Mouse (Mus musculus) gastrocnemius, postnatal 4 days (tissue): ENCODE measurements around the gene Tjp2. TPM values are rescaled to one million over a fixed set of nuclear protein-coding genes. Genes with fewer than 3 reads are reported as not detected.

Source experiments
- DNase-seq, 2 experiments: peaks; one replicate each; pipeline ENCODE4 v3.0.0; 2021 to 2022; ENCODE audit warnings: low spot score in 2 of 2, mixed read lengths in 2 of 2
- total RNA-seq, 2 experiments: library from RNA; stranded (reverse); gene quantifications; 2 replicates each; pipeline ENCODE4 v1.2.3; 2021

The Tjp2 gene
- total RNA-seq, 2 experiments from 2014 or later, result 15.8 to 19.5 TPM

GRCm38 (mm10) chr19:24064348-24064895 lies 160.4 kb downstream of the Tjp2 start:
- DNase-seq, result no peak

- no peak for DNase-seq
These were observed 161.2 kb downstream of the Tjp2 start for GRCm38 (mm10) chr19:24063585-24063984.

GRCm38 (mm10) chr19:24058851-24059250 lies 166.0 kb downstream of the Tjp2 start:
- DNase-seq, result no peak

- DNase-seq, result no peak
These were observed 166.8 kb downstream of the Tjp2 start for GRCm38 (mm10) chr19:24058021-24058420.

- no peak for DNase-seq
These were observed 167.9 kb downstream of the Tjp2 start for GRCm38 (mm10) chr19:24056880-24057279.

GRCm38 (mm10) chr19:24054904-24055303 lies 169.9 kb downstream of the Tjp2 start:
- no peak for DNase-seq

- no peak for DNase-seq
These were observed 170.6 kb downstream of the Tjp2 start for GRCm38 (mm10) chr19:24054265-24054664.

- DNase-seq, result no peak
These were observed 174.3 kb downstream of the Tjp2 start for GRCm38 (mm10) chr19:24050514-24050913.

GRCm38 (mm10) chr19:24049329-24049728 lies 175.5 kb downstream of the Tjp2 start:
- no peak for DNase-seq

GRCm38 (mm10) chr19:24046395-24046993 lies 178.3 kb downstream of the Tjp2 start:
- DNase-seq, result no peak

Other genes starting within 250 kb of the Tjp2 start
- 10 to 100 TPM; 47.0 to 50.3 TPM for gene Fam189a2, start 194.0 kb downstream of the Tjp2 start, total RNA-seq
- gene Fxn, start 55.6 kb upstream of the Tjp2 start, total RNA-seq, result 10 to 100 TPM; 21.9 to 22.2 TPM